Mouse (Mus musculus): ENCODE measurements around the gene Ndrg2. TPM values are rescaled to one million over a fixed set of nuclear protein-coding genes. Genes with fewer than 3 reads are reported as not detected.
"Not testable (repeated sequence)": the region's sequence is repeated elsewhere in the genome, so short reads cannot be mapped to it uniquely, and the experiment has no call there.

Gene Ndrg2
- polyA plus RNA-seq, 1 experiment from 2014 or later = 21.5 TPM

GRCm38 (mm10) chr14:51871741-51872140, 42.2 kb downstream of the Ndrg2 start:
- no peak for DNase-seq (ENCODE audit: low spot score)
- 72% methylated on average over 9 of the region's 9 CpGs for WGBS
- no peak for ATAC-seq (replicated peaks; ENCODE audit: low FRiP score)

GRCm38 (mm10) chr14:51870756-51871155, 43.2 kb downstream of the Ndrg2 start:
- Histone ChIP-seq H3K36me3 (ENCODE audit: control insufficient read depth, insufficient read depth, low read length) (no peaks in the 10 kb centered on the region), H3K9ac (ENCODE audit: low read depth, low read length) (no peak overlapping the region), H3K4me3 (ENCODE audit: low read depth, low read length) (no peak overlapping the region), H3K27me3 (replicated peaks; ENCODE audit: control insufficient read depth, insufficient read depth, low read length) (no peaks in the 10 kb centered on the region), H3K4me2 (no peak overlapping the region), H3K9me3 (ENCODE audit: control insufficient read depth, low read length) (no peaks in the 10 kb centered on the region), H3K4me1 (replicated peaks; ENCODE audit: control insufficient read depth, insufficient read depth, low read length) (no peaks in the 10 kb centered on the region), H3K27ac (ENCODE audit: low read depth, low read length) (no peak overlapping the region)
- ATAC-seq (replicated peaks; ENCODE audit: low FRiP score) (no peak), DNase-seq (ENCODE audit: low spot score) (no peak)
- WGBS = 68% methylated on average over 2 of the region's 2 CpGs

More at GRCm38 (mm10) chr14:51871741-51872140, 42.2 kb downstream of the Ndrg2 start:
- Histone ChIP-seq H3K4me3 (ENCODE audit: low read depth, low read length) (no peak overlapping the region), H3K9me3 (ENCODE audit: control insufficient read depth, low read length) (no peaks in the 10 kb centered on the region), H3K36me3 (ENCODE audit: control insufficient read depth, insufficient read depth, low read length) (no peaks in the 10 kb centered on the region), H3K27ac (ENCODE audit: low read depth, low read length) (no peak overlapping the region), H3K4me2 (no peak overlapping the region), H3K27me3 (replicated peaks; ENCODE audit: control insufficient read depth, insufficient read depth, low read length) (no peaks in the 10 kb centered on the region), H3K4me1 (replicated peaks; ENCODE audit: control insufficient read depth, insufficient read depth, low read length) (no peaks in the 10 kb centered on the region), H3K9ac (ENCODE audit: low read depth, low read length) (no peak overlapping the region)

GRCm38 (mm10) chr14:51863603-51864002, 50.4 kb downstream of the Ndrg2 start:
- not testable (repeated sequence) for H3K4me1 ChIP-seq (replicated peaks; ENCODE audit: control insufficient read depth, insufficient read depth, low read length); H3K36me3 ChIP-seq (ENCODE audit: control insufficient read depth, insufficient read depth, low read length); ATAC-seq (replicated peaks; ENCODE audit: low FRiP score); H3K9ac ChIP-seq (ENCODE audit: low read depth, low read length); H3K4me2 ChIP-seq; H3K27me3 ChIP-seq (replicated peaks; ENCODE audit: control insufficient read depth, insufficient read depth, low read length); H3K4me3 ChIP-seq (ENCODE audit: low read depth, low read length); H3K27ac ChIP-seq (ENCODE audit: low read depth, low read length); H3K9me3 ChIP-seq (ENCODE audit: control insufficient read depth, low read length); DNase-seq (ENCODE audit: low spot score)
- 7% methylated on average over 1 of the region's 1 CpGs for WGBS

- H3K4me1 ChIP-seq (replicated peaks; ENCODE audit: control insufficient read depth, insufficient read depth, low read length); H3K4me3 ChIP-seq (ENCODE audit: low read depth, low read length); H3K27ac ChIP-seq (ENCODE audit: low read depth, low read length); H3K9me3 ChIP-seq (ENCODE audit: control insufficient read depth, low read length); DNase-seq (ENCODE audit: low spot score); H3K27me3 ChIP-seq (replicated peaks; ENCODE audit: control insufficient read depth, insufficient read depth, low read length); H3K9ac ChIP-seq (ENCODE audit: low read depth, low read length); H3K36me3 ChIP-seq (ENCODE audit: control insufficient read depth, insufficient read depth, low read length); ATAC-seq (replicated peaks; ENCODE audit: low FRiP score); H3K4me2 ChIP-seq: not testable (repeated sequence)
- 66% methylated on average over 7 of the region's 7 CpGs for WGBS
Observed at GRCm38 (mm10) chr14:51855280-51855679, 58.7 kb downstream of the Ndrg2 start.

Other genes starting within 250 kb of the Ndrg2 start
- gene Gm17079, start 218.7 kb downstream of the Ndrg2 start, polyA plus RNA-seq (2014; fragmentation: Nextera tagmentation; extraction: Ambion mirVana) = not detected in 2 replicates
- not detected in 2 replicates for gene Gm5800, start 197.0 kb downstream of the Ndrg2 start, polyA plus RNA-seq (2014; fragmentation: Nextera tagmentation; extraction: Ambion mirVana)
- gene Ang4, start 140.6 kb downstream of the Ndrg2 start, polyA plus RNA-seq (2014; fragmentation: Nextera tagmentation; extraction: Ambion mirVana) = not detected in 2 replicates
- not detected in 2 replicates for gene AY358078, start 114.1 kb downstream of the Ndrg2 start, polyA plus RNA-seq (2014; fragmentation: Nextera tagmentation; extraction: Ambion mirVana)
- 7.6 and 13.2 TPM in 2 replicates for gene Ear6, start 60.5 kb downstream of the Ndrg2 start, polyA plus RNA-seq (2014; fragmentation: Nextera tagmentation; extraction: Ambion mirVana)
- 32.5 and 42.6 TPM in 2 replicates for gene Mettl17, start 29.3 kb downstream of the Ndrg2 start, polyA plus RNA-seq (2014; fragmentation: Nextera tagmentation; extraction: Ambion mirVana)
- 0.07 and 0.14 TPM in 2 replicates for gene Slc39a2, start 21.3 kb downstream of the Ndrg2 start, polyA plus RNA-seq (2014; fragmentation: Nextera tagmentation; extraction: Ambion mirVana)
- gene Tppp2, start 4.3 kb upstream of the Ndrg2 start, polyA plus RNA-seq (2014; fragmentation: Nextera tagmentation; extraction: Ambion mirVana) = not detected in 2 replicates
- gene Rnase13, start 8.6 kb upstream of the Ndrg2 start, polyA plus RNA-seq (2014; fragmentation: Nextera tagmentation; extraction: Ambion mirVana) = not detected in 2 replicates
- 50.7 and 61.8 TPM in 2 replicates for gene Arhgef40, start 70.6 kb upstream of the Ndrg2 start, polyA plus RNA-seq (2014; fragmentation: Nextera tagmentation; extraction: Ambion mirVana)
- gene Tmem253, start 101.5 kb upstream of the Ndrg2 start, polyA plus RNA-seq (2014; fragmentation: Nextera tagmentation; extraction: Ambion mirVana) = 0.85 TPM in 1 of 2 replicates, not detected in the other
- gene Zfp219, start 106.6 kb upstream of the Ndrg2 start, polyA plus RNA-seq (2014; fragmentation: Nextera tagmentation; extraction: Ambion mirVana) = 19.8 and 21.9 TPM in 2 replicates
- not detected in 2 replicates for gene Olfr221, start 128.3 kb upstream of the Ndrg2 start, polyA plus RNA-seq (2014; fragmentation: Nextera tagmentation; extraction: Ambion mirVana)
- gene Hnrnpc, start 189.9 kb upstream of the Ndrg2 start, polyA plus RNA-seq (2014; fragmentation: Nextera tagmentation; extraction: Ambion mirVana) = 698 and 737 TPM in 2 replicates
- 103 and 111 TPM in 2 replicates for gene Rpgrip1, start 196.5 kb upstream of the Ndrg2 start, polyA plus RNA-seq (2014; fragmentation: Nextera tagmentation; extraction: Ambion mirVana)

All from liver, embryonic 11.5 days (tissue).